Mouse (Mus musculus) heart, postnatal 0 days (tissue): ENCODE measurements around the gene Tnfrsf8. TPM values are rescaled to one million over a fixed set of nuclear protein-coding genes. Genes with fewer than 3 reads are reported as not detected.

ENCODE experiments used
- ATAC-seq: fragments of 200-750 bp; cut with Nextera tagmentation; 2 replicates; pipeline ENCODE4 v1.8.0; 2017; ENCODE audit warnings: low read depth, moderate number of reproducible peaks, moderate library complexity; ENCODE audit not compliant: insufficient read depth
- DNase-seq: peaks from one replicate; pipeline ENCODE4 v3.0.0-alpha.2; 2016; ENCODE audit warnings: low spot score
- H3K27ac ChIP-seq: fragments of 300-500 bp; sonication (generic); 2 replicates; pipeline ENCODE4 v1.5.1; 2014; ENCODE audit warnings: low read depth, mild to moderate bottlenecking
- H3K27me3 ChIP-seq: fragments of 300-500 bp; sonication (generic); 2 replicates; pipeline ENCODE4 v1.6.1; 2014; ENCODE audit warnings: low read length, mixed read lengths; ENCODE audit not compliant: control insufficient read depth, insufficient read depth
- H3K36me3 ChIP-seq: fragments of 300-500 bp; sonication (generic); replicated peaks from 2 replicates; pipeline ENCODE4 v1.6.1; 2014; ENCODE audit warnings: low read length, mixed read lengths; ENCODE audit not compliant: control insufficient read depth, insufficient read depth
- H3K4me1 ChIP-seq: fragments of 300-500 bp; sonication (generic); 2 replicates; pipeline ENCODE4 v1.6.1; 2014; ENCODE audit warnings: antibody characterized with exemption; ENCODE audit not compliant: control insufficient read depth, insufficient read depth
- H3K4me2 ChIP-seq: fragments of 300-500 bp; sonication (generic); 2 replicates; pipeline ENCODE4 v1.6.1; 2014; ENCODE audit warnings: low read depth, mild to moderate bottlenecking, low read length, moderate library complexity
- H3K4me3 ChIP-seq: fragments of 300-500 bp; sonication (generic); 2 replicates; pipeline ENCODE4 v1.5.1; 2014; ENCODE audit warnings: low read depth, low read length
- H3K9ac ChIP-seq: fragments of 300-500 bp; sonication (generic); replicated peaks from 2 replicates; pipeline ENCODE4 v1.6.1; 2014; ENCODE audit warnings: low read depth, low read length, mixed read lengths
- H3K9me3 ChIP-seq: fragments of 300-500 bp; sonication (generic); replicated peaks from 2 replicates; pipeline ENCODE4 v1.6.1; 2016; ENCODE audit warnings: low read length; ENCODE audit not compliant: control insufficient read depth
- CTCF ChIP-seq: IDR thresholded peaks from 2 replicates; pipeline ENCODE4 v1.5.1; 2016; ENCODE audit warnings: antibody characterized with exemption, control low read depth, low read depth
- EP300 ChIP-seq: IDR thresholded peaks from 2 replicates; pipeline ENCODE4 v1.6.1; 2016; ENCODE audit warnings: antibody characterized with exemption, low read depth
- WGBS: fragments of 180-500 bp; shearing (Covaris S2); extraction: QIAGEN DNeasy Blood & Tissue Kit; methylation state at CpG from one replicate; pipeline ENCODE4 v1.1.7; 2014; 5-methylcytosine and 5-hydroxymethylcytosine counted together
- polyA plus RNA-seq: library from polyadenylated mRNA; unstranded; fragments of >200 nt; fragmentation: Nextera tagmentation; extraction: Ambion mirVana; gene quantifications from 2 replicates; pipeline ENCODE4 v1.2.1, GENCODE M21; 2015
- total RNA-seq: library from RNA; depleted of rRNA; stranded (reverse); fragments of >200 nt; gene quantifications from 2 replicates; pipeline ENCODE4 v1.2.3, GENCODE M21; 2014; ENCODE audit warnings: low replicate concordance

Tnfrsf8 gene
- total and polyA plus RNA-seq, 2 experiments from 2014 or later = 0.04 TPM; not detected in 1

GRCm38 (mm10) chr4:145273923-145274322 is 41.0 kb downstream of the Tnfrsf8 start:
- H3K4me3 ChIP-seq = no peak overlapping the region
- no peaks in the 10 kb centered on the region for H3K4me1 ChIP-seq
- H3K36me3 ChIP-seq = no peaks in the 10 kb centered on the region
- 70% methylated on average over 5 of the region's 5 CpGs for WGBS
- TF ChIP-seq EP300 = no peak
- TF ChIP-seq CTCF = no peak
- no peak for DNase-seq
- ATAC-seq = no peak
- no peak overlapping the region for H3K4me2 ChIP-seq
- no peak overlapping the region for H3K9ac ChIP-seq
- H3K27ac ChIP-seq = no peak overlapping the region
- no peaks in the 10 kb centered on the region for H3K27me3 ChIP-seq
- no peaks in the 10 kb centered on the region for H3K9me3 ChIP-seq

- Histone ChIP-seq H3K9me3 (no peaks in the 10 kb centered on the region), H3K9ac (no peak overlapping the region), H3K4me2 (no peak overlapping the region), H3K36me3 (no peaks in the 10 kb centered on the region), H3K4me3 (no peak overlapping the region), H3K4me1 (no peaks in the 10 kb centered on the region), H3K27me3 (no peaks in the 10 kb centered on the region), H3K27ac (peak overlapping the region; percentile 11; the same call in 1 of the 2 replicates)
- no peak for DNase-seq
- ATAC-seq = no peak
- WGBS = 43% methylated on average over 1 of the region's 1 CpGs
- TF ChIP-seq CTCF (no peak), EP300 (no peak)
Observed at GRCm38 (mm10) chr4:145272763-145273162, 42.2 kb downstream of the Tnfrsf8 start.

DNA sequence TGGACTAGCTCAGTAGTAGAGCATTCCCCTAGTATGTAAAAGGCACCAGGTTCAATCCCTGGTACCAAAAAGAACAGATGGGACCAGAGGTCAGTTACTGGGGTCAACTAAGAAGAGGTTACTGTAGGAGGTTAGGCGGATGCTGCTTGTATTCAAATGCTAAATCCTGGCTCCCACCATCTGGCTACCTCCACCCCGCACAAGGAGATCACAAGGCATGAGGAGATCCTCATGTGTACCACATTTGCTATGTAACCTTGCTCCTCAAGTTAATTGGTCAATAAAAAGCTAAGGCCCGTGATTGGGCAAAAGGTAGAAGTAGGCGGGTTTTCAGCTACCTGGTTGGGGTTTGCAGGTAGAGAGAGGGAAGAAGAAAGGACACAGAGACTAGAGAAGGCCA is 43.3 kb downstream of the Tnfrsf8 start:
- Histone ChIP-seq H3K4me3 (no peak overlapping the region), H3K9ac (no peak overlapping the region), H3K4me2 (no peak overlapping the region), H3K27me3 (no peaks in the 10 kb centered on the region), H3K4me1 (no peaks in the 10 kb centered on the region), H3K36me3 (no peaks in the 10 kb centered on the region), H3K9me3 (no peaks in the 10 kb centered on the region), H3K27ac (no peak overlapping the region)
- DNase-seq (no peak), ATAC-seq (no peak)
- no peak for TF ChIP-seq CTCF
- WGBS = 84% methylated on average over 4 of the region's 4 CpGs

DNA sequence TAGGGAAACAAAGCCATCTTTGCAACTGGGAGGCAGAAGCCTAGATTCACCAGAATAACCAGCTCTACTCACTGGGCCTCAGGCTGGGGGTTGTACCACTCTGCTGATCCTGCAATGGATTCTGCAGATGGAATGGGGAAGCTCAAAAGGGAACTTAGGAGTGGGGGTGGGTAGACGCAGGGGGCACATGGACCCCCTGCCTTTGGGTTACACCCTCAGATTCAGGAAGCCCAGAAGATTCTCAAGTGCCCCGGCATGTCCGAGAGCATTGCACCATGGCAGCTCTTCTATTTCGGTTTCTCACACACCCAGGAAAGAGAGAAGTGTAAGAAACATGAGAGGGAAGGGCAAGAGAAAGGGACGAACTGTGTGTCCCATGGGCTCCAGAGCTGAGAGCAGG is 44.8 kb downstream of the Tnfrsf8 start:
- ATAC-seq = no peak
- WGBS = 73% methylated on average over 5 of the region's 5 CpGs
- H3K9me3 ChIP-seq = no peaks in the 10 kb centered on the region
- no peak for TF ChIP-seq EP300
- TF ChIP-seq CTCF = no peak
- no peaks in the 10 kb centered on the region for H3K4me1 ChIP-seq
- H3K27ac ChIP-seq = no peak overlapping the region
- no peak overlapping the region for H3K4me2 ChIP-seq
- H3K9ac ChIP-seq = no peak overlapping the region
- DNase-seq = no peak
- H3K36me3 ChIP-seq = no peaks in the 10 kb centered on the region
- H3K27me3 ChIP-seq = no peaks in the 10 kb centered on the region
- H3K4me3 ChIP-seq = no peak overlapping the region

- no peaks in the 10 kb centered on the region for H3K4me1 ChIP-seq
- no peak overlapping the region for H3K4me3 ChIP-seq
- no peak overlapping the region for H3K4me2 ChIP-seq
- H3K27me3 ChIP-seq = no peaks in the 10 kb centered on the region
- TF ChIP-seq EP300 = no peak
- no peak for TF ChIP-seq CTCF
- DNase-seq (no peak), ATAC-seq (no peak)
- no peaks in the 10 kb centered on the region for H3K9me3 ChIP-seq
- no peaks in the 10 kb centered on the region for H3K36me3 ChIP-seq
- WGBS = 58% methylated on average over 4 of the region's 4 CpGs
- H3K9ac ChIP-seq = no peak overlapping the region
- H3K27ac ChIP-seq = no peak overlapping the region
Observed at GRCm38 (mm10) chr4:145267631-145268110, 47.3 kb downstream of the Tnfrsf8 start.

DNA sequence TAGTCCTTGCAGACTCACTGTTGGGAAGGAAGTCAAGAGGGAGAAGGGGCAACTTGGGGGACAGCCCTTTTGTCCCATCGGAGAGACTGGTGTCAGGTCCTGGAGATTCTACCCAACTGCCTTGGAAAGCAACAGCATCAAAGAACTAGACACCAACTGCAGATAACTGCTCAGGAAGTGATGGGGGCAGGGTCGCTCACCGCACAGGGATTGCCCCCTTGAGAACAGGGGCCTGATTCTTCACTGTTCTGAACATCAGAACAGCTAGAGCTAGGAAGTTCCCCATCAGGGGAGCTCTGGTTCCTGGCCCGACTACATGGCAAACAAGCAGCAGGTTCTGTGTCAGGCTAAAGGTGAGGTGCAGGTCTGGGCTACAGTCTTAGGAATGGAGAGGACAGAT is 48.5 kb downstream of the Tnfrsf8 start:
- WGBS = 58% methylated on average over 4 of the region's 4 CpGs
- DNase-seq (no peak), ATAC-seq (no peak)
- H3K27me3 ChIP-seq = no peaks in the 10 kb centered on the region
- no peak for TF ChIP-seq EP300
- no peak for TF ChIP-seq CTCF
- H3K4me3 ChIP-seq = no peak overlapping the region
- H3K9ac ChIP-seq = no peak overlapping the region
- no peaks in the 10 kb centered on the region for H3K9me3 ChIP-seq
- no peaks in the 10 kb centered on the region for H3K36me3 ChIP-seq
- H3K4me2 ChIP-seq = no peak overlapping the region
- no peak overlapping the region for H3K27ac ChIP-seq
- no peaks in the 10 kb centered on the region for H3K4me1 ChIP-seq
